Mouse (Mus musculus) bone marrow, adult 2 months (tissue): ENCODE measurements at regions not wholly inside any gene's neighbourhood (a gene's known extent, or its start where the extent isn't known, plus 50 kb on each side); places are given as distances from the start of the nearest gene placed in this dataset.

Experiments used
- H3K27ac ChIP-seq: fragments of 200-500 bp; 2 replicates; pipeline ENCODE4 v1.5.1; 2012; ENCODE audit warnings: low read depth, mild to moderate bottlenecking, control low read depth, inconsistent platforms, low read length; ENCODE audit not compliant: control insufficient read depth, poor library complexity, insufficient read depth
- H3K4me1 ChIP-seq: fragments of 200-500 bp; 2 replicates; pipeline ENCODE4 v1.6.1; 2011; ENCODE audit warnings: low read length; ENCODE audit not compliant: control insufficient read depth, insufficient read depth
- H3K4me3 ChIP-seq: fragments of 200-500 bp; replicated peaks from 2 replicates; pipeline ENCODE3; 2011; ENCODE audit warnings: mild to moderate bottlenecking, low read depth, low read length, control low read depth; ENCODE audit not compliant: control insufficient read depth
- CTCF ChIP-seq: fragments of 200-500 bp; IDR thresholded peaks from 2 replicates; pipeline ENCODE4 v1.5.1; 2011; ENCODE audit warnings: low read length, control low read depth; ENCODE audit not compliant: control insufficient read depth, insufficient read depth
- POLR2A ChIP-seq: fragments of 200-500 bp; IDR thresholded peaks from 2 replicates; pipeline ENCODE4 v1.6.1; 2011; ENCODE audit warnings: low read depth, mild to moderate bottlenecking, control low read depth, low read length, borderline replicate concordance; ENCODE audit not compliant: control insufficient read depth
- WGBS: fragments of 180-500 bp; shearing (Covaris S2); methylation state at CpG from one replicate; pipeline ENCODE4 v1.1.7; 2018; 5-methylcytosine and 5-hydroxymethylcytosine counted together

- H3K27ac ChIP-seq, result no peak overlapping the region
- no peaks in the 10 kb centered on the region for H3K4me1 ChIP-seq
- H3K4me3 ChIP-seq, result no peak overlapping the region
- WGBS, result 39% methylated on average over 1 of the region's 1 CpGs
- TF ChIP-seq POLR2A, result no peak
- peak; percentile 48; the same call in 1 of the 2 replicates for TF ChIP-seq CTCF
Observed at GRCm38 (mm10) chrX:163669886-163670285, 91.2 kb downstream of the Rnf138rt1 start.
